Mouse (Mus musculus): Measurements from ENCODE around the gene Xkr8. TPM values are rescaled to one million over a fixed set of nuclear protein-coding genes. Genes with fewer than 3 reads are reported as not detected.
A peak's percentile ranks its signal among the peaks of the same experiment; 100 is the strongest.

The Xkr8 gene
- total and polyA plus RNA-seq, 3 experiments: 3.8 to 8.6 (median 4.9) TPM

- Histone ChIP-seq H3K4me2 (ENCODE audit: insufficient read depth, low read depth, poor library complexity, severe bottlenecking) (peak overlapping the region; percentile 18), H3K9me3 (replicated peaks; ENCODE audit: low read length) (no peaks in the 10 kb centered on the region), H3K27me3 (replicated peaks) (no peaks in the 10 kb centered on the region), H3K9ac (ENCODE audit: insufficient read depth, low read depth) (peak overlapping the region; percentile 67), H3K4me1 (ENCODE audit: control insufficient read depth in 1 of 2, insufficient read depth in 2 of 2) (peaks cover 3 to 31% of the 10 kb centered on the region in 2 experiments), H3K27ac (ENCODE audit: insufficient read depth, low read depth) (peak overlapping the region; percentile 94), H3K36me3 (replicated peaks in 1 of 2; ENCODE audit: control insufficient read depth in 1 of 2, insufficient read depth in 1 of 2, low read length in 1 of 2) (peaks cover 2 to 3% of the 10 kb centered on the region in 2 experiments), H3K4me3 (replicated peaks in 1 of 3; ENCODE audit: low read depth in 2 of 3, low read length in 2 of 3, poor library complexity in 1 of 3) (peak overlapping the region; percentile 14 to 35 (median 26)), H3K79me2 (replicated peaks; ENCODE audit: control insufficient read depth, extremely low read depth, insufficient read depth, poor library complexity, severe bottlenecking) (no peaks in the 10 kb centered on the region)
- dilution Hi-C loops (cut with MboI; ENCODE audit: extremely low pct_ligation_motif_present, extremely low pct_unique_long_range_greater_than_20kb, low sequenced_read_pairs) (no loop called here), in situ Hi-C loops (cut with MboI; ENCODE audit: low pct_ligation_motif_present, low pct_unique_long_range_greater_than_20kb, low sequenced_read_pairs) (no loop called here)
- TF ChIP-seq UBTF (IDR thresholded peaks at IDR 0.05; ENCODE audit: low read depth, low read length) (no peak), MEF2A (IDR thresholded peaks at IDR 0.05; ENCODE audit: borderline replicate concordance, low read depth, low read length) (peak; percentile 82), BHLHE40 (IDR thresholded peaks at IDR 0.05; ENCODE audit: low read depth, low read length) (peak; percentile 81), CHD1 (IDR thresholded peaks at IDR 0.05; ENCODE audit: low read depth, low read length) (peak; percentile 63; the same call in 1 of the 2 replicates), JUN (IDR thresholded peaks at IDR 0.05; ENCODE audit: insufficient read depth, low read depth, low read length) (peak; percentile 82), ETS1 (conservative IDR thresholded peaks at IDR 0.05; ENCODE audit: low read depth, low read length) (peak; percentile 79), NELFE (IDR thresholded peaks at IDR 0.05; ENCODE audit: low read depth, low read length) (peak; percentile 9; the same call in 1 of the 2 replicates), NRF1 (IDR thresholded peaks at IDR 0.05; ENCODE audit: low read depth, low read length) (no peak), MAX (IDR thresholded peaks at IDR 0.05; ENCODE audit: low read length) (peak; percentile 83; the same call in 1 of the 2 replicates), CTCF (conservative IDR thresholded peaks at IDR 0.05 in 1 of 2, IDR thresholded peaks at IDR 0.05 in 1 of 2; ENCODE audit: low read depth in 2 of 2, low read length in 2 of 2) (no peak), TBP (conservative IDR thresholded peaks at IDR 0.05; ENCODE audit: low read depth, low read length) (no peak), GABPA (IDR thresholded peaks at IDR 0.05; ENCODE audit: insufficient replicate concordance, low read depth, low read length) (no peak), POLR2AphosphoS2 (IDR thresholded peaks at IDR 0.05; ENCODE audit: low read depth, low read length) (no peak), ZC3H11A (IDR thresholded peaks at IDR 0.05; ENCODE audit: low read depth, low read length) (no peak), JUND (conservative IDR thresholded peaks at IDR 0.05; ENCODE audit: low read depth, low read length) (peak; percentile 85), KAT2A (IDR thresholded peaks at IDR 0.05; ENCODE audit: insufficient replicate concordance, low read length) (no peak), SMC3 (IDR thresholded peaks at IDR 0.05; ENCODE audit: low read depth, low read length) (no peak), RCOR1 (conservative IDR thresholded peaks at IDR 0.05; ENCODE audit: low read depth, low read length) (peak; percentile 84; the same call in 1 of the 2 replicates), EP300 (IDR thresholded peaks at IDR 0.05; ENCODE audit: low read length) (peak; percentile 86), TCF12 (IDR thresholded peaks at IDR 0.05; ENCODE audit: low read depth, low read length) (peak; percentile 82), MYC (IDR thresholded peaks at IDR 0.05; ENCODE audit: low read depth, low read length) (peak; percentile 74), USF1 (IDR thresholded peaks at IDR 0.05; ENCODE audit: low read depth, low read length) (no peak), IRF4 (IDR thresholded peaks at IDR 0.05; ENCODE audit: low read depth, low read length) (peak; percentile 98), E2F4 (IDR thresholded peaks at IDR 0.05; ENCODE audit: insufficient replicate concordance, low read depth, low read length) (no peak), ZMIZ1 (IDR thresholded peaks at IDR 0.05; ENCODE audit: low read depth, low read length) (no peak), RAD21 (IDR thresholded peaks at IDR 0.05; ENCODE audit: low read depth, low read length) (no peak; the same call in 1 of the 2 replicates), ZKSCAN1 (IDR thresholded peaks at IDR 0.05; ENCODE audit: borderline replicate concordance, low read depth, low read length) (no peak), USF2 (conservative IDR thresholded peaks at IDR 0.05; ENCODE audit: low read depth, low read length) (no peak), POLR2A (IDR thresholded peaks at IDR 0.05; ENCODE audit: low read depth, low read length) (no peak; the same call in 1 of the 2 replicates), MAZ (IDR thresholded peaks at IDR 0.05; ENCODE audit: low read depth, low read length) (no peak), ELF1 (IDR thresholded peaks at IDR 0.05; ENCODE audit: low read depth, low read length) (peak; percentile 29; the same call in 1 of the 2 replicates), HCFC1 (IDR thresholded peaks at IDR 0.05; ENCODE audit: low read depth, low read length) (peak; percentile 41; the same call in 1 of the 2 replicates), MAFK (IDR thresholded peaks at IDR 0.05; ENCODE audit: insufficient replicate concordance, low read length) (no peak), PAX5 (IDR thresholded peaks at IDR 0.05; ENCODE audit: low read length) (no peak), CHD2 (IDR thresholded peaks at IDR 0.05; ENCODE audit: low read length) (peak; percentile 49; the same call in 1 of the 2 replicates), SIN3A (IDR thresholded peaks at IDR 0.05; ENCODE audit: low read length) (peak; percentile 80), MXI1 (IDR thresholded peaks at IDR 0.05; ENCODE audit: low read depth, low read length) (peak; percentile 83), ZNF384 (IDR thresholded peaks at IDR 0.05; ENCODE audit: low read depth, low read length) (no peak)
- DNase-seq (ENCODE audit: extremely low read depth): peak; percentile 78
Observed at GRCm38 (mm10) chr4:132748778-132749177, 16.4 kb upstream of the Xkr8 start.
